Mouse (Mus musculus): ENCODE data around the gene Il6ra. TPM values are rescaled to one million over a fixed set of nuclear protein-coding genes. Genes with fewer than 3 reads are reported as not detected.

Gene Il6ra
- polyA plus RNA-seq, 1 experiment = 0.02 TPM

GRCm38 (mm10) chr3:89817056-89817455 is 95.9 kb downstream of the Il6ra start:
- no peaks in the 10 kb centered on the region for H3K9me3 ChIP-seq (ENCODE audit: control insufficient read depth, low read length)
- H3K4me1 ChIP-seq (ENCODE audit: control insufficient read depth) = peaks cover 31% of the 10 kb centered on the region
- H3K36me3 ChIP-seq (ENCODE audit: control insufficient read depth) = no peaks in the 10 kb centered on the region
- no peak overlapping the region for H3K4me3 ChIP-seq (replicated peaks)
- peaks cover 44% of the 10 kb centered on the region for H3K27me3 ChIP-seq (ENCODE audit: control insufficient read depth)
- no peak for TF ChIP-seq GATA1 (IDR thresholded peaks at IDR 0.05; ENCODE audit: low read length)
- no peak for TF ChIP-seq TAL1 (IDR thresholded peaks at IDR 0.05; ENCODE audit: low read length)

Other genes with a start within 250 kb of the Il6ra start
- gene Adar, start 198.2 kb downstream of the Il6ra start, polyA plus RNA-seq (2012) = 0.41 and 0.67 TPM in 2 replicates
- 0.01 TPM in 2 replicates for gene Chrnb2, start 148.6 kb downstream of the Il6ra start, polyA plus RNA-seq (2012)
- 0.62 and 0.69 TPM in 2 replicates for gene Ube2q1, start 139.6 kb downstream of the Il6ra start, polyA plus RNA-seq (2012)
- 0.01 TPM in 1 of 2 replicates, not detected in the other for gene She, start 81.8 kb downstream of the Il6ra start, polyA plus RNA-seq (2012)
- 0.01 and 0.03 TPM in 2 replicates for gene Atp8b2, start 50.3 kb upstream of the Il6ra start, polyA plus RNA-seq (2012)
- 6.0 and 6.7 TPM in 2 replicates for gene Hax1, start 85.6 kb upstream of the Il6ra start, polyA plus RNA-seq (2012)
- gene 4933434E20Rik, start 138.4 kb upstream of the Il6ra start, polyA plus RNA-seq (2012) = 0.43 and 0.89 TPM in 2 replicates
- gene Ubap2l, start 139.4 kb upstream of the Il6ra start, polyA plus RNA-seq (2012) = 11.0 and 11.4 TPM in 2 replicates
- 9.6 and 11.8 TPM in 2 replicates for gene Tpm3, start 159.5 kb upstream of the Il6ra start, polyA plus RNA-seq (2012)
- not detected in 2 replicates for gene Nup210l, start 190.9 kb upstream of the Il6ra start, polyA plus RNA-seq (2012)

Measured in erythroblast, embryonic 14.5 days (primary cell).